Mouse (Mus musculus) ovary, postnatal 10 days (tissue): ENCODE results near the gene Kcnd3.
"Not testable (repeated sequence)": the region's sequence is repeated elsewhere in the genome, so short reads cannot be mapped to it uniquely, and the experiment has no call there.

Experiments used
- DNase-seq: peaks from one replicate; pipeline ENCODE4 v3.0.0; 2022; ENCODE audit warnings: low spot score

Kcnd3 gene

DNA sequence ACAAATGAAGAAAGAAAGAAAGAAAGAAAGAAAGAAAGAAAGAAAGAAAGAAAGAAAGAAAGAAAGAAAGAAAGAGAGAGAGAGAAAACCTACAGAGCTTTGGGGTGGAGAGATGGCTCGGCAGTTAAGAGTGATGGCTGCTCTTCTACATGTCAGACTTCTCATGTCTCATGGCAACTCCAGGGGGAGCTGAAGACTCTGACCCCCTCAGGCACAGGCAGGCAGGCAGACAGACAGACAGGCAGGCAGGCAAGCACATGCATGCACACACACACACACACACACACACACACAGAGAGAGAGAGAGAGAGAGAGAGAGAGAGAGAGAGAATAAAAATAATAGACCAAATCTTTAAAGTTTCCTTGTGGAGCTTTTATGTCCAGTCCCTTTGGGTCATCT is 248.7 kb downstream of the Kcnd3 start:
- DNase-seq, result not testable (repeated sequence)

DNA sequence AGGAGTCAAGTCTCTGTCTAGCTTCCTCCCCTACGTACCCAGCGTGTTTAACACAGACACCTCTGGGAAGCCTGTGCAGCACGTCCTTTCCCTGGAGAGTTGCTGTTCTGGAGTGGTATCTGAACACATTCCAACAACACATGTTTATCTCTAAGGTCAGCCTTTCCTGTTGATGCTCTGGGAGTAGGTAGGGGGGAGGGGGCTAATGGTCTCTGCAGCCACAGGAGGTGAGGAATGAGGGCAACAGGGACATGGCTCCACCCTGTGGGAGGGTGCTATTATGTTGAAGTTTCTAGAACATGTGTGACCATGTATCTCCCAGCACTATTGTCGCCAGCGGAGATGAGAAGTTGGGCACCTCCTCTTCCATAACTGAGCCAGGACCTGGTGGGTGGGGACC is 249.3 kb downstream of the Kcnd3 start:
- DNase-seq, result no peak

DNA sequence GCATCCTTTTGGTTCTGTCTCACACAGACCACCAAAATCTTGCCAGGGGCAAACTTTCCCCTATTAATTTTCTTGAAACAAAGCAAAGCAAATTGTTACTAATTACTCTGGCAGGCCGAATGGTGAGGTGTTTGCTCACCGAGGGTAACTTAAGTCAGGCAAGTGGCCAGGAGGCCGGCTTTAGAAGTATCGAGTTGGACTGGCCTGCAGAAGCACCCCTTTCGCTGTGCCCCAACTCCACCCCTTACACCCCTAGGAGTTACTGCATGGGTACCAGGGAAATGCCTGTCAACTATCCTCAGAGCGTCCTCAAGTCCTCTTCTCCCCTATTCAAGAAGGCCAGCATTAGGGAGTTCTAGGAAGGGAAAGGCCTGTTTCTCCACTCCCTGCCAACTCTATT is 251.4 kb downstream of the Kcnd3 start:
- DNase-seq, result no peak

DNA sequence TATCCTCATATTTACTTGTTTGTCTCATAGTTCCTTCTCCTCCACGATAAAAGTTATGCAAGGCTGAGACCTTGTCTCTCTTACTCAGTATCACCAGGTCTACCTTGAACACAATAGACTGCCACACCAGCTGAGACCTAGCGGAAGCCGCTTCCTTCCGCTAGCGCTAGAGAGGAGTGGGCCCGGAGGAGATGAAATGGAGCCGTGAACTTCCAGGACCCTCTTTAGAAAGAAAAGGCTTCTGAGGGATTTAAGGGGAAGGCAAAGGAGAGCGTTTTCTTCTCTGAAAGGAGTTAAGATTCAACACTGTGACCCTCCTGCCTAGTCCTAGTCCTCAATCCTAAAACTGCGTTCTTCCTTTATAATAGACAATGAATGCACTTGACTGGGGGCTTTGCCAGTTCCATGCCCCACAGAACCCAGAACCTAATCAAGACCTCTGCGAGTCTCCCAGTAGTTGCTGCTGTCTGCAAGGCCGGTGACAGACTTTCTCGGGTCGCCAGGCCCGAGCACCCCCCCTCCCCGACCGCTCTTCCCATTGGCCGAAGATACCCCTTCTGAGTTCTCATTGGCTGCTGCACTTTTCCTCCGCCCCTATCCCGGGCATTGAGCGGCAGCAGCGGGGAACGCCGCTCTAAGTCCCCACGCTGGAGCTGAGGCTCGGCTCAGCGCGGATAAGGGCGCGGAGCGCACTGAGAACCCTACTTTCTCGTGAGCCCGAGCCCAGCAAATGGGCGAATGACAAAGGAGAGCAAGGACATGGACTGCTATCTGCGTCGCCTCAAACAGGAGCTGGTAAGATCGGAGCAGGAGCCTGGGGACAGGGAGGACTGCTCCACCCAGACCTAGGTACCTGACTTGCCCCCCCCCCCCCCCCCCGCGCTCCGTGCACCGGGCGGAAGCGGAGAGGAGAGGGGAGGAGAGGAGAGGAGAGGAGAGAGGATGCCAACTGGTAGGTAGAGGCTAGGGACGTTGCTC is 252.2 kb downstream of the Kcnd3 start, which contains the start of gene Inka2:
Gene Inka2, plus strand, starts transcription at position 569 of the 978 bp plus-strand sequence.
- DNase-seq, result peak; percentile 25

DNA sequence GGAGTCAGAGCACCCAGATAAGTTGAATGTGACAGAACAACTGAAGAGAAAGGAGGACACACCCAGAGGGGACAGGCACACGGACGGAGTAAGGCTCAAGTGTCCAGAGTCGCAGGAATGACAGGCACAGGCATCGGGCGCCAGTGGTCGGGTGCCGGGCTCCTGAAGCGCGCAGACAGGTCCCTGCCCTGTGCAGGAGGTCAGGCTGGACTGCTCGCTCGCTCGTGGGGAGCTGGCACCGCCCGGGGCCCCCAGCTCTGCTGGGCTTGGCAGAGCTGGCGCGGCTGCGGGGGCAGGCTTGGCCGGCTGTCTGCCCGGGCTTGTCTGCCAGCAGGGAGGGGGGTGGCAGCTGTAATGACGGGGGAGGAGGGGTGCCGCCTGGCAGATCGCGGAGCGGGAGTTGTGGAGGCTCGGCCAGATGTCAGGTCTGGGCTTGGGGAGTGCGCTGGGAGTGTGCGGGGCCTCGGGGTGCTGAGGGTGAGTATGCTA is 253.0 kb downstream of the Kcnd3 start:
- DNase-seq, result peak; percentile 31

DNA sequence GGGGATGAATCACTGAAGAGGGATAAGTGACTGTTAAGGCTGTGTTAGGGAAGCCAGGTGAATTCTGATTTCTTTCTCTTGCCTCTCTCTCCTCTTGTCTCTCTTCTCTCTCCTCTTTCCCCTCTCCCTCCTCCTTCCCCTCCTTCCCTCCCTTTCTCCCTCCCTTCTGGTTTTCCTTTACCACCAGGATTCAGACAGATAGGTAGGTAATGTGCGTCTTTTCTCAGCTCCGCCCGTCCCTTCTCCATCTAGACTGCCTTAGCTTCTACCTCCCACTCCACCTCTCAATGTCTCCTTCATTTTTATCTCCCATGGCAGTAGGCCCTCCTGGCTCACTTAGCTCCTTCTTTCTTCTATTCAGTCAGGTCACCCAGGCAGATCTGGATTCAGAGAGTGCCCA is 253.4 kb downstream of the Kcnd3 start:
- no peak for DNase-seq

DNA sequence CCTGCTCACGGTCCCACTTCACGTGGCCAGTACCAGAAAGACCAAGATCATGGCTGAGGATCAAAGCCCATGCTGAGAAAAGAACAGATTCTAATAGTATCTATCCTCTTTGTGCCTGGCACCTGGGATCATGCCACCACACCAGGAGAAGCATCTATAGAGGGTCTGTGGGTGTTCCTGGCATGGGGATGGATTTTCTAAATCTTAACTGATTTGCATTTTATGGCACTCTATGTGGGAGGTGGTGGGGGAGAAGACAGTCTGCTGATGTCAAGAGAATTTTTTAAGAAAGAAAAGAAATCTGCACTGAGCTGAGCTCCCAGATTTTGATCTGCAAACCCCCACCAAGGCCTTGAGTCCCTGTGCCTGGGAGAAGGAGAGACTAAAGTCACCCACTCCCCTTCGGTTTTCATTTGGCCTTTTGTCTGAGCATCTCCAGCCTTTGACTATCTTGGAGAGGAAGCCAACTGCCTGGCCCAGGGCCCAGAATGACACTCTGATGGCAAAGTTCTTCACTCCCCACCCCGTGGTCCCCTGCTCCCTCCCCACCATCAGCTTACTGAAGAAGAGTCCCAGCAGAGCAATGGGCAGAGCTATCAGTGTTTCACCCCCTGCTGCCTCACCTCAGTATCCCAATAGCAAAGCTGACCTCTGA is 254.4 kb downstream of the Kcnd3 start:
- DNase-seq, result no peak

DNA sequence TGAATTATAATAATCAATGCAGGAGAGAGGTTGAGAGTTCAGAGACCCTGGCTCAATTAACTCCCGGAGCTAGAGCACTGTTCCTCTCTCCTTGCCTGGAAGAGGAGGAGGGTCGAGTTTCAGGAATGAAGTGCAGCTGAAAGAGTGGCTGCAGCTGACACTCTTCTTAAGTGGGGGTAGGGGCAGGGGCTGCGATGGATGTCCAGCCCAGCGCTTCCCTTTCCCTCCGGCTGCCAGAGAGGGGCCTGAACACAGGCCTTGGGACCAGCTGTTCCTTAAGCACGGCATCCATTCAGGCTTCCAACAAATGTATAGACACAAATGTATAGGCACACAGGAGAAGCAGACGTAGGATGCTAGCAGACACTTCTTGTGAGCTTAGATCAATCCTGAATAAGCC is 255.5 kb downstream of the Kcnd3 start:
- DNase-seq, result no peak

DNA sequence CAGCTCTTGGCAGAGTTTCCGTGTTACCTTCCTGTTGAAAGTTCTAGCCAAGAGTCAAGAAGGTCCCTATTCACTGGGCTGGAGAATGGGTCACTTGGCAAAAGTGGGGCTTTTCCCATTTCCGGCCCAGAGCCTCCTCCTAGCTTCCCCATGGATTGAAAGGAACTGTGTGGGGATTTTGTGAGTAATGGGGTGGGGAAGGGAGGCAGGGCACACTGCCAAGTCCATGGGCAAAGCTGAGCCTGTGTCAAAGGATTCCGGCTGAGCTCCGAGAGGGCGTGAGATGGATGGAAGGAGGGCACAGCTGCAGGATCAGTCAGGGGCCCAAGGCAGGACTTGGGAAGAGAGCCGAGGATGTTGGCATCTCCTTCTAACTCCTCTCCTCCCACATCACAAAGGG is 258.1 kb downstream of the Kcnd3 start:
- no peak for DNase-seq

DNA sequence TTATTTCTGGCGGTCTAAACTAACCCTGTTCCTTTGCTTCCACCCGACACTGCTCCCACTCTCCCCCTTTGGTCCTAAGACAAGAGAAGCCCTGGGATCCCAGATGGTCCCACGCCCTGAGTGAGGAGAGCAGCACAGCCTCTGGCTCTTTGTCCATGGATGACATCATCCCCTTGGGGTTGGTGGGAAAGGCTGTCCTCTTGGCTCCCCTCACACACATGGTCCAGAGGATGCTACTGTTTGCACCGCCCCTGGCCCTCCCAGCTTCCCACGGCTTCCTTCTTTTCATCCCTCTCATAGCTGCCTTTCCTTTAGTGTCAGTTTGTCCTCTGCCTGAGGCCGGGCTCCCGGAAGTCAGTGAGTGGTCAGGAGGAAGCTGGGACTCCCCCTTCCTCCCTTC is 259.6 kb downstream of the Kcnd3 start:
- no peak for DNase-seq

DNA sequence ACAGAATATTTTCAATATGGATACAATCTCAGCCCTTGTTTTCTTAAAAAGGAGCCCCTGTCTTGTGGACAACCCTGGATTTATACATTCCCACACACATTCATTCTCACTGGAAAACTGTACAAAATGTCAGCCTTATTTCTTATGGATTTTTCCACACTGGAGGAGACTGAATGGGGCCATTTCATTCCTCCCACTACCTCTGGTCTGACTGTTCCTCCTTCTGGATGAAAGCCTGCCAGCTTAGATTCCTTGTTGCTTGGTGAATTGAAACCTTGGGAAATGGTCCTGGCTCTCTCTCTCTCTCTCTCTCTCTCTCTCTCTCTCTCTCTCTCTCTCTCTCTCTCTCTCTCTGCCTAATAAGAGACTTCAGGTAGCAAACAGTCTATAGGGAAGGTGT is 260.7 kb downstream of the Kcnd3 start:
- DNase-seq, result no peak

DNA sequence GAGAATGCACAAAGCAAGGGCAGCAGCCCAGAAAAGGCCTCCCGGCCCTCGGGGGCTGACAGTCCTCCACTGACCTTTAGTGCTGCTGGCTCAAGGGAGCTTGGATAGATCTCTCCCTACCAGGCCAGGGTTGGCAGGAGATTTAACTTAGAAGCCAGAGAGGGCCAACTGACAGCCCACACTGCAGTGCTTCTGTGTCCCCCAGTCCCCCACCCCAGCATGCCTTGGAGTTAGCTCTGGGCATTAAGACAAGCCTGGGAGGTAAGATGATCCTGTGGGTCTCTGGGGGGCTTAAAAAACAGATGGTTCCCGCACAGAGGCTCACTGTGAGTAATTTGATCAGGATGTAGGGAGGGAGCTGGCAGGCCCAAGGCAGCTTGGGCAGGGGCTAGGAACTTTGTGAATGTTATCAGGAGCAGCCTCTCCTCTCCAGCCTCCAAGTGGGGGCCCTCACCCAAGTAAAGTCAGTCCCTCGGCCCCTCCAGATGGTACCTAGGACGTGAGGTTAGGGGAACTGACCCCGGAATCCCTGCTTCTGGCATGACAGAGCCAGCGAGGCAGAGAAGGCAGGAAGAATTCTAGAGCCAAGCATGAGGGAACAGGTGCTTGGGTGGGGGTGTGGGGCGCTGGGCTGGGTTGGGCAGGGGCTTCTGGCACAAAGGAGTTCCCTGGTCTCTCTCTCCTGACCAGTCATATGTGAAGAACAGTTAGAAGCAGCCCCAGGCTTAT is 262.1 kb downstream of the Kcnd3 start:
- no peak for DNase-seq

DNA sequence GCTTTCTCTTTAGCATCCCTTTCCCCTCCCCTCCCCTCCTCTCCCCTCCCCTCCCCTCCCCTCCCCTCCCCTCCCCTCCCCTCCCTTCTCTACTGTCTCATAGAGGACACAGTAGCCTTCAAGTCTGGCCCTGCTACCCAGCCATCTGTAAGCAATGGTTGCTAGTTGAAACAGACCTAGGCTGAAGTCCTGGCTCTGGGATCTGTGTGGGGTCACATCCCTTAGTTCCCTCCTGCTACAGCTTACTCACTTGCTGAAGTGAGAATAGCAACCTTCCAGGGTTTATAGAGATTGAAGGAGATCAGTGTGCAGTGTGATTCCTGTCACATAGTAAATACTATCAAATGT is 262.7 kb downstream of the Kcnd3 start:
- DNase-seq, result no peak

DNA sequence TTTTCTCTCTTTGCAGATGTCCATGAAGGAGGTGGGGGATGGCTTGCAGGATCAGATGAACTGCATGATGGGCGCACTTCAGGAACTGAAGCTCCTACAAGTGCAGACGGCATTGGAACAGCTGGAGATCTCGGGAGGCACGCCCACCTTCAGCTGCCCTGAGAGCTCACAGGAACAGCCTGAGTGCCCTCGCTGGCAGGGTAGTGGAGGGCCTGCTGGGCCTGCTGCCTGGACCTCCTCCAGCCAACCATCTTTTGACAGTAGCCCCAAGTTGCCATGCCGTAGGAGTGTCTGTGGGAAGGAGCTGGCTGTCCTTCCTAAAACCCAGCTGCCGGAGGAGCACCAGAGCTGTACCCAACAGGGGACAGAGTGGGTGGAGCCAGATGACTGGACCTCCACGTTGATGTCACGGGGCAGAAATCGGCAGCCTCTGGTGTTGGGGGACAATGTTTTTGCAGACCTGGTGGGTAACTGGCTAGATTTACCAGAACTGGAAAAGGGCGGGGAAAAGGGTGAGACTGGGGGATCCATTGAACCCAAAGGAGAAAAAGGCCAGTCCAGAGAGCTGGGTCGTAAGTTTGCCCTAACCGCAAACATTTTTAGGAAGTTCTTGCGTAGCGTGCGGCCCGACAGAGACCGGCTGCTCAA is 264.3 kb downstream of the Kcnd3 start:
- no peak for DNase-seq

DNA sequence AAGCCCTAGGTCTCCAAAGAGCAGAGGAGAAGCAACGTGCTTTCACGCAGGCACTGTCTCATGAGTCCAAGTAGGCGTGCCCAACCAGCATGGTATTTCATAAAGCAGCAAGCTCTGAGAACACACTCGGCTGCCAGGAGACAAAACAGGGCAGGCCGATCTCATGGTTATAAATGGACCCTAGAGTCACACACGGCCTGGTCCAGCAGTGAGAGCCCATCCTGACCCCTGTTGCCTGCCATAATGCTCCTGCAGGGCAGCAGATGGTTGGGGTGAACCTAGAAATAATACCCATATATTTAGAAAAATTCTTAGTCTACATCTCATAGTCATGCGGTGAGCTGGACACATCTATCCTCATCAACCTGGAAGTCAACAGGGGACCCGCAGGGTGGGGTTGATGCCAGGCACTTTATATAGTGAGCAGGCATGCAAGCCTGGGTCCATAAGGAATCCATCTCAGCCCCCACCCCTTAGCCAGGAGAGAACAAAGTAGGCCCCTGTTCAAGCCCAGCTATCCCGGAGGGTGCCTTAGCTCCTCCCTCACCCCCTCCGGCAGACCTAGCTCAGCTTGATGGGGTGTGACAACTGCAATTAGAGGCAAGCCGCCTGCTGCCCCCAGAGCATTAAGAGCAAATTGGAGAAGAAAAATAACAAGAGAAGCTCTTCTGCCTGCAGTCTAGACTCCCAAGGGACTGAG is 265.9 kb downstream of the Kcnd3 start:
- DNase-seq, result no peak

DNA sequence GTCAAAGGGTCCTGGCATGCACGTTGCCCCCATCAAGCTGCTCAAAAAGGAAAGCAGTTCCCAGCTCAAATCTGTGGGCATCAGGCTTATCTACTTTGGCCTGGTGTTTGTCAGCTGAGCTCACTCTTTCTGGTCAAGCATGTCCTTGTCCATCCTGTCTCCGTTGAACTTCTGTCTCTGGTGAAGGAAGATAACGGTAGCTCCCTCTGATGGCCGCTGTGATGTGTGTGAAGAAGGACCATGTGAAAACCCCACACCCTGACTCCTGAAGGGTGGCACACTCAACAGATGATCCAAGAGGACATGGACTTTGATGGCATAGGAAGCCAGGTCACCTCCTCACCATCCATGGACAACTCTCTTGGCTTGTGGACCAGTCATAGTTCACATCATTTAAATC is 266.6 kb downstream of the Kcnd3 start:
- DNase-seq, result no peak

DNA sequence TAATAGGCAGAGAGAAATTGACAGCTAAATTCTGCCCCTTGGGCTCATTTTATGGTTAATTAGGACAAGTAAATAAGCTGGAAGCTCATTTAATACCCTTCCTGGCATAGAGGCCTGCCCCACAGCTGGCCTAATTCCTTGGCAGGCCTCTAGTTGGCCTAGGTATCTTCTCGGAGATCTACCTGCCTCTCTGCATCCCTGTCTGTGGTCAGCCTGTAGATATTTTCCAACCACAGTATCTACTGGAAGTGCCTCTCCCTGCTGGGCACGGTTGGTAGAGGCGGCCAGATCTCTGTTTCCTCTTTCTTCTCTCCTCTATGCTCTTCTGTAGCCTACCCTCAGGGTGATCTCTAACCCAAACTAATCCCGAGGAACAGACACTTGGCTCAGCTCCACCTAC is 267.8 kb downstream of the Kcnd3 start:
- no peak for DNase-seq

DNA sequence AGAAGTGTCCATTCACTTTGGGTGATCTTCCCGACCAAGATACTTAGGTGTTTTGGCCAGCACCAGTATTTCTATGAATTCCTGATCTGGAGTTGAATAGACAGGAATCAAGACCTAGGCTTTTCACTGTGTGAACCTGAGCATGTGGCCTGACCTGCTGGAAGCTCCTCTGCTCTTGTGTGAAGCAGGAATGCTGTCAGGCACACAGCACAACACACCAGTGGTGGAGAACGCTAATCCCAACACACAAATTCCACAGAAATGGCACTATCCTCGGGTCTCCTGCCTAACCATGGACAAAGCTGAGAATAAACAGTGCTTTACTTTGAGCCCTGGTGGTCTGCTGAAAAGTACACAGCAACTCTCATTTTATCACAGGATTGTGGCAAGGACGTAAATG is 268.4 kb downstream of the Kcnd3 start:
- DNase-seq, result no peak

DNA sequence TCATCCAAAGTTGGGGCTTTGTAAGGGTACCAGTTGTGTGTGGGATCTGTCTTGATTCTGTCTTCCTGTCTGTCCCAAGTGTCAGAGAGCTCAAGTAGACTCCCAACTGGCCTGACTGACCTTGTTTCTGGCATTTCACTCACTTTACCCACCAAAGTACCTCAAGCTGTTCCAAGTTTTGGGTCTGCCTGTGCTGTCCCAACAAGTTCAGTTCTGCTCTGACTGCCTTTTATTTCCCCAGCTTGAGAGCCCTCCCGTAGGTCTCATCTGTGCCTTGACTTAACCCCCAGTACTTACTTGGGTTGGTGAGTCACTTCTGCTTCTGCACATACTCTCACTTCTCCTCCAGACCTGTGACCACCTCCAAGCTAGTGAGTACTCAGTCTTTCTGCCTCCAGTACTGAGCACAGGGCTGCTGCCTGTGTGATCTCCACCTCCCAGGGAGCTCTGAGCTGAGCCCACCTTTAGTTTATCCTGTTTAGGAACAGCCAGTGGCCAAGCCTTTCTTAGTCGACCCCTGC is 269.6 kb downstream of the Kcnd3 start:
- no peak for DNase-seq

DNA sequence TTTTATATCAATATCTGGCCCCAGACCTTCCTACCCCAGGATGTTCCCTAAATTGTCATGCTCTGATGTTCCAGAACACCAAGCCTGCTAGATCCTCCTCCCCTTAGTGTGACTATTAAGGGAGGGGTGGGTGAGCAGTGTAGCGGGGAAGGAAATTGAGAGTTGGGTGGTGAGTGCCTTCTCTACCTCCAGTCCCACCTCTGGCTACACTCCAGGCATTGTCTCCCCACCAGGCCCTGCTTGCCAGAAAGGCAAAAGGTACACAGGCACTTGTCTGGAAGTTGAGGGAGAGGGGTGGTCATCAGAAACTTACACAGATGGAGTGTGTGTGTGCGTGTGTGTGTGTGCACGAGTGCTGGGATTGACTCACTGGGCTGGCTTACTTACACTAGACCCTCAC is 270.4 kb downstream of the Kcnd3 start:
- DNase-seq, result no peak
